Mouse (Mus musculus): Measurements from ENCODE around the gene Tuba3b. TPM values are rescaled to one million over a fixed set of nuclear protein-coding genes. Genes with fewer than 3 reads are reported as not detected.

Tuba3b gene
- under 1 TPM in 1 of 4 experiments, not detected in 3; 0.26 TPM for total RNA-seq (2022)

- DNase-seq, result no peak
Measured at GRCm38 (mm10) chr6:145615666-145616210, at the start of gene Tuba3b. Gene Tuba3b (plus strand): TSS chr6:145615757.

- no peak for DNase-seq
Measured at GRCm38 (mm10) chr6:145567296-145567695, 48.3 kb upstream of the Tuba3b start.

DNA sequence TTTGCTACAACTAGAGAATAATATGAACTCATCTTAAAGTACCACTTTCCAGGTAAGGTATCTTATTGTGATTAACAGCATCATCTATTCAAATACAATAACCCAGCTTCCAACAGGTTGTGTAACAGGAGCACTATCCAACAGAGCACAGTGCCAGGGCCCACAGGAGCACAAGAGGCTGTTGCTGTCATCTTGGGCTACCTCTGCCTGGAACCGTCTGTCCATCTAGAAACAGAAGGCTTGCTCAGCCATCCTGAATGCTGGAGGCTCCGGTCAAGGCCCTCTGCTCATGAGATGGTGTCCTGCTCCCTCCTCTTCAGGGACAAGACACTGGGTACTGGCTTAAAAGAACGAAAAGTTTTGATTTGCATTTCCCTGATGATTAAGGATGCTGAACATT lies 47.7 kb upstream of the Tuba3b start:
- DNase-seq, result no peak

DNA sequence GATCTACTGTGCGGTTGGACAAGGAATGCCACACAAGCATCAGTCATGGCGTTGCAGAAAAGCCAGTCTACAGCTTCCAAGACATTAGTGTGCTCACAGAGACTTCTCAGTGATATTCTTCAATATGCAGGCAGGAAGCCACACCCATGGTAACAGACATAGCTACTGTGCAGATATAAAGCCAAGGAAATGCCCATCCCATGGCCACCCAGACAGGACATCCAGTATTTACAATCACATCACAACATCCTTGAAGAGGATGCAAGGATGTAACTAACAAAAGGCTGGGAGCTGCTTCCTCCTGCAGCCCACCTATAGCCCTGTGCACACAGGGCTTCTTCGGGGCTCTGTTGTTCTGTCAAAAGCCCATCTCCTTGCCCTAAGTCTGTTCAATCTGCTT lies 46.9 kb upstream of the Tuba3b start:
- DNase-seq, result no peak

- no peak for DNase-seq
Measured at GRCm38 (mm10) chr6:145573250-145574013, 42.1 kb upstream of the Tuba3b start.

DNA sequence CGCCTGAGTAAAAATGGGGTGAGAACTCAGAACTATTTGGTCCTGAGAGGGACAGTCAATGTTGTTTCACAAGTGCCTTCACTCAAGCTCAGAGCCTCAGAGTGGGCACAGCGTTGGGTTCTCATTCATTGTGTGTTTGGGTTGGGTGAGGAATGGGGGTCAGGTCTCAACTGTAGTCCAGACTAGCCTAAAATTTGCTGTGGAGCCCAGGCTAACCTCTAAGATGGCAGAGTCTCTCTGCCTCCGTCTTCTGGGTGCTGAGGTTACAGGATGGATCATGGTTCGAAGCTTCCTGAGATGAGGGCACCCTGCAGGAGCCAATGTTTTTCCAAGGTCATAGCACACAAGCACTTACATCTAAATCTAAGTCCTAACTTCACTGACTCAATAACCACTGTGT lies 38.8 kb upstream of the Tuba3b start:
- DNase-seq, result no peak

GRCm38 (mm10) chr6:145578457-145579185 lies 36.9 kb upstream of the Tuba3b start:
- peak; percentile 41 for DNase-seq

DNA sequence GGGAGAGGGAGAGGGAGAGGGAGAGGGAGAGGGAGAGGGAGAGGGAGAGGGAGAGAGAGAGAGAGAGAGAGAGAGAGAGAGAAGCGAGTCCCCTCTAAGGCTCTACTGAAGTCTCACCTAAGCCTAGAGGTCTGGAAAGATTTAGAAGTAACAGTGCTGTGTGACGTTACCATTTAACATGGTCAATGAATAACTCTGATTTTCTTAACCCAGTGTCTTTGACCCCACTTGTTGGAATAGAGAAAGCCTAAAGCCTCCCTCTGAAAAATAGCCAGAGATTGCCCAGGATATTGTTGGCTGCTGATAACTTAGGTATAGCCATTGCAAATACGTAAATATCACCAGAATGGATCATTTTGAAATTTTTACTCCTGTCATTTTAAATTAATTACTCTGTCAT lies 35.8 kb upstream of the Tuba3b start:
- DNase-seq, result no peak

- no peak for DNase-seq
Measured at GRCm38 (mm10) chr6:145581366-145582170, 34.0 kb upstream of the Tuba3b start.

DNA sequence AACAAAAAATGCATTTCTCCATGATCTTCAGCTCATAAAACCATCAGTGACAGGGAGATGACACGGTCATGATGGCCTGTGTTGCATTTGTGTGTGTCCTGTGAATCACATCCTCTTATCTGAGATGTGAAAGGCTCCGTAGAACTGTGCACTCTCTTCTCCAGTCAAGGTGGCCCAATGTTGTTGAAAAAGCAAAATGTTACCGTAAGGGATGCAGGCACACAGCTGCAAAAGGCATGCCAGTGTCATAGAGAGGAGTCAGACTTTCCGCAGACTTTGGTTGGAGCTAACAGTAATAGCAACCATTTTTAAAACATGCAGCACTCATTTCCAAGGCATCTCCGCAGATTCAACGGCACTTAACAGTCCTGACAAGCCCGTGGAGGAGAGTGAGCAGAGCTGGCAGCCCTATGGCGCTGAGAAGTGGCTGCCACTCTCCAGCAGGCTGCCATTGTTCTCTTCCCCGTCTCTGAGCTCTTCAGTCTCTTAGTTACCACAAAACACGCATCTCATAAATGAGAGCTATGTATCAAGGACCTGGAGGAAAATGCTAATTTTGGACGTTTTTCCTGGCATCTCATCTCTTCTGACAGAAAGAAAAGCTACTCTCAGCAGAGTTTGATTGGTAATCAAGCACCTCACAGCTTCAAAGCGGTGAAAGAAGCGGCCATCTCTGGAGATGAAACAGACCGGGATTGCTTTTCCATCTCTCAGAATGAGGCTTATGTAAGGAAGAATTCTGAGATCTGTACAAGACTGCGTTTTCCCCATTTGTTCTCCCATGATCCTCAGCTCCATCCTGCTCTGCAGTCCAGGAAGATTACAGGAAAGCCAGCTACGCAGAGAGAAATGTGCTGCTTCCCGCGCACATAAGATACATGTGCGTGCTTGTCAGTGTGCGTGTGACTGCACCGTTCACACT lies 30.2 kb upstream of the Tuba3b start:
- DNase-seq, result no peak

DNA sequence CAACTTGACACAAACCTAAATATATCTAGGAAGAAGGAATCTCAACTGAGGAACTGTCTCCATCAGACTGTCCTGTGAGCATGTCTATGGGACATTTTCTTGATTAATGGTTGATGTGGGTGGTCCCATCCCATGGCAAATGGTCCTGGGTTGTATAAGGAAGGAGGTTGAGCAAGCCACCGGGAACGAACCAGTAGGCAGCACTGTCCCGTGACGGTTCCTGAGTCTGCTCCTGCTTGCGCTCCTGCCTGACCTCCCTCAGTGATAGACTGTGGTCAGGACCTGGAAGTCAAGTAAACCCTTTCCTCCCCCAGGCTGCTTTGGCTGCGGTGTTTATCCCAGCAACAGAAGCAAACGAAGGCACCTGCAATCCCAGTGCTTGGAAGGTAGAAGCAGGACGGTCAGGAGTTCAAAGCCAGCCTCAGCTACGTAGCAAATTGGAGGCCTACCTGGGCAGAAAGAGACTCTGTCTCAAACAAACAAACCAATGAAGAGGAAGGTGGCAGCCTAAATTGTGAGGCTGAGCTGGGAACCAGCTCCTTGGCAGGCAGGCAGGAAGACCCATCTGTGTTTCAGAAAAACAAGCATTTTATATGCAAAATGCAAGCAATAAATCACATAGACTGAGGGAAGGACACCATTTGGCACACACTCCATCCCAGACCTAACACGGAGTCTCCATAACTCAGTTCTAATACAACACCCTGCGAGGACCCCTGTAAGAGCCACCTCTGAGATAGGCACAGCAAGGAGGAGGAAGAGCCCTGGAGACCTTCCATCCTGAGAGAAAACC lies 24.9 kb upstream of the Tuba3b start:
- no peak for DNase-seq

DNA sequence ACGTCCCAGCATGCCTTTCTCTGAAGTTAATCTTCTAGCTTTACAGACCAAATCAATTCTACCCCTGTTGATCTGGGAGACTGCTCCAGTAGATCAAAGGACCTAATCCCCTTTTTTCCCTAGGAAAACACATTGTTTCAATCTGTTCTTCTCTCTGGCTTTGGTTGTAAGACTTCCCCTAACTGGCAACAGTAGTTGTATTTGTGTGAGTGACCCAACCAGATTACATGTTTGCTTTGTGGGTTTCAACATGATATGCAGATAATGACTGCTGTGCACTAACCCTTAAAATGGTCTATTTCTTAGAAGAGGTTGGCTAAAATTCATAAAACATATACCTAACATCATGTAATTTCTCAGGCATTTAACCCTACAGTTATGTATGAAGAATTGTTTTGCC lies 24.0 kb upstream of the Tuba3b start:
- DNase-seq, result no peak

- DNase-seq, result no peak
Measured at GRCm38 (mm10) chr6:145592036-145592435, 23.5 kb upstream of the Tuba3b start.

DNA sequence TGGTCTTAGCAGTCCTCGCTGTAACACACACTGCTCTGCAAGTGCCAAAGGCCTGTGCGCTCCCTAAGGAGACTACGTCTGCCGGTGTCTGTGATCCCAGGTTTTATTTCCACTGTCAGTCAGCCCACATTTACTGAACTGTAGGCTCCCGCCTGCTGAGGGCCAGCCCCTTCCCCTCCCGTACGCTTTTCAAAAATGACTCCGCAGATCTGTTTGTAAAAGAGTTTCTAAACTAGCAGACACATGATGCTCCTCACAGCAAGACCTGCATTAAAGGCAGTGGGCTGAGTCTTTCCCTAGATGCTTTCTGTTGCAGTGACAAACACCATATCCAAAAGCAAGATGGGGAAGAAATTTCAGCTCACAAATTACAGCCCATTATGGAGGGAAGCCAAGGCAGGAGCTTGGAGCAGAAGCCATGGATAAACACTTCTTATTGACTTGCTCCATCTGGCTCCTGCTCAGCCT lies 23.0 kb upstream of the Tuba3b start:
- DNase-seq, result no peak

GRCm38 (mm10) chr6:145593991-145594390 lies 21.6 kb upstream of the Tuba3b start:
- DNase-seq, result peak; percentile 74

DNA sequence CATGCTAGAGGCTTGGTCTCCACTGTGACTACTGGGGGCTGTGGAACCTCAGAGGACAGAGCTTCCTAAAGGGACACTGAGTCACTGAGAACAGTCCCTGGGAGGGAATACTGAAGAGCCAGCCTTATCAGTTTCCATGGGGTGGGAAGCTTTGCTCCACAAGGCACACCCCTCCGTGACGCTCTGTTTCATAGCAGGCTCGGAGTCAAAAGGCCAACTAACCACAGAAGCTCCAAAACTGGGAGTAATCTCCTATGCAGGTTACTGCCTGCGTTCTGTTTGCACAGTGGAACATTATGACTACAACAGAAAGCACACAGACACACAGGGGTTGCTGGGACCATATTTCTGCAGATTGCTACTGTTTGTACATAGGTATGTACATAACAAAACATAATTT lies 19.7 kb upstream of the Tuba3b start:
- DNase-seq, result no peak

GRCm38 (mm10) chr6:145598794-145599555 lies 16.6 kb upstream of the Tuba3b start:
- peak; percentile 34 for DNase-seq

DNA sequence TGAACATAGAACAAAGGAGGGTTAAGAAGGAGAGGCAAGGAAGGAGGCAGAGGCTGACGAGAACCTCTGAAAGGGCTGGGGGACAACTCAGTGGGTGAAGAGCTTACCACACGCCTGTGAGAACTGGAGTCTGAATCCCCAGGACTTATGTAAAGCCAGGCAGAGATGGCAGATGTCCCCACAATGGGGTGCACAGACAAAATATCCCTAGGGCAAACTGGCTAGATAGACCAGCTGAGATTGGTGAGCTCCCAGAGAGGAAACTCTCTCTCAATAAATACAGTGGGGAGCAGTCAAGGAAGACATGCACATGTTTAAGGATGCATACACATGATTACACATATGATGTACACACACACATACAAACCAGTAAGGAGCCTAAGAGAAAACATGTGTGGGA lies 11.4 kb upstream of the Tuba3b start:
- no peak for DNase-seq

DNA sequence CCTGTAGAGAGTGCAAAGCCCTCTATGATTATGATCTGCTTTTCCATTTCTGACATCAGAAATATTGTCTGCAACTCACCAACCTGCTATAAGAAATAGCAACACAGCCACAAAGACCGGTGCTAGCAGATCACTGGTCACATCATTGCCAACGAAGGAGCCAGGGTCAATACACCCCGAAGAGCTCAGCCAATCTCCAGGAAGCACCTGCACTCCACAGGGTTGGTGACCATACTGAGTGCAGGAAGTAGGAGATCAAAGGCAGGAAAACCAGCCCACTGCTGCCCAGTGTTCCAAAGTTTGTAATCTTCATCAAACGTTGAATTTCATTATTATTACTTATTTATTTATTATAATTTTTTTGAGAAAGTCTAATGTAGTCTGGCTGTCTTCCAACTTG lies 10.9 kb upstream of the Tuba3b start:
- DNase-seq, result no peak

GRCm38 (mm10) chr6:145605203-145605602 lies 10.4 kb upstream of the Tuba3b start:
- no peak for DNase-seq

Measured in adrenal gland, adult 8-10 months (tissue).